Mouse (Mus musculus) CH12.LX (cell line): ENCODE measurements around the gene Dmac2.

Experiments used
- CTCF ChIP-seq, 2 experiments: IDR thresholded peaks in 1 of 2; conservative IDR thresholded peaks in 1 of 2; 2 replicates each; pipeline ENCODE4 v1.5.1; 2011 to 2012; ENCODE audit warnings: low read depth in 2 of 2, low read length in 2 of 2, improper control_type of control experiment in 1 of 2, inconsistent platforms in 1 of 2, mild to moderate bottlenecking in 1 of 2, moderate library complexity in 1 of 2
- E2F4 ChIP-seq: IDR thresholded peaks from 2 replicates; pipeline ENCODE4 v1.6.1; 2011; ENCODE audit warnings: low read depth, low read length, improper control_type of control experiment; ENCODE audit not compliant: insufficient replicate concordance
- ELF1 ChIP-seq: IDR thresholded peaks from 2 replicates; pipeline ENCODE4 v1.6.1; 2014; ENCODE audit warnings: low read depth, mild to moderate bottlenecking, inconsistent platforms, low read length, improper control_type of control experiment
- EP300 ChIP-seq: IDR thresholded peaks from 2 replicates; pipeline ENCODE4 v1.6.1; 2011; ENCODE audit warnings: low read length, improper control_type of control experiment
- ETS1 ChIP-seq: conservative IDR thresholded peaks from 2 replicates; pipeline ENCODE4 v1.6.1; 2012; ENCODE audit warnings: low read depth, mild to moderate bottlenecking, inconsistent platforms, low read length, improper control_type of control experiment, moderate library complexity
- GABPA ChIP-seq: IDR thresholded peaks from 2 replicates; pipeline ENCODE4 v1.6.1; 2012; ENCODE audit warnings: low read depth, low read length, improper control_type of control experiment, inconsistent platforms; ENCODE audit not compliant: insufficient replicate concordance
- HCFC1 ChIP-seq: IDR thresholded peaks from 2 replicates; pipeline ENCODE4 v1.6.1; 2012; ENCODE audit warnings: low read depth, mild to moderate bottlenecking, inconsistent platforms, low read length, improper control_type of control experiment
- JUND ChIP-seq: conservative IDR thresholded peaks from 2 replicates; pipeline ENCODE4 v1.6.1; 2011; ENCODE audit warnings: low read depth, low read length, improper control_type of control experiment
- KAT2A ChIP-seq: IDR thresholded peaks from 2 replicates; pipeline ENCODE4 v1.6.1; 2012; ENCODE audit warnings: low read length, improper control_type of control experiment, inconsistent platforms; ENCODE audit not compliant: insufficient replicate concordance
- MAFK ChIP-seq: IDR thresholded peaks from 2 replicates; pipeline ENCODE4 v1.6.1; 2011; ENCODE audit warnings: low read length, improper control_type of control experiment; ENCODE audit not compliant: insufficient replicate concordance
- MAX ChIP-seq: IDR thresholded peaks from 2 replicates; pipeline ENCODE4 v1.6.1; 2011; ENCODE audit warnings: low read length, improper control_type of control experiment
- POLR2A ChIP-seq: IDR thresholded peaks from 2 replicates; pipeline ENCODE4 v1.6.1; 2011; ENCODE audit warnings: low read depth, mild to moderate bottlenecking, improper control_type of control experiment, low read length
- TBP ChIP-seq: conservative IDR thresholded peaks from 2 replicates; pipeline ENCODE4 v1.6.1; 2011; ENCODE audit warnings: low read depth, low read length, improper control_type of control experiment
- ZKSCAN1 ChIP-seq: IDR thresholded peaks from 2 replicates; pipeline ENCODE4 v1.6.1; 2012; ENCODE audit warnings: low read depth, inconsistent platforms, low read length, improper control_type of control experiment, borderline replicate concordance

DNA sequence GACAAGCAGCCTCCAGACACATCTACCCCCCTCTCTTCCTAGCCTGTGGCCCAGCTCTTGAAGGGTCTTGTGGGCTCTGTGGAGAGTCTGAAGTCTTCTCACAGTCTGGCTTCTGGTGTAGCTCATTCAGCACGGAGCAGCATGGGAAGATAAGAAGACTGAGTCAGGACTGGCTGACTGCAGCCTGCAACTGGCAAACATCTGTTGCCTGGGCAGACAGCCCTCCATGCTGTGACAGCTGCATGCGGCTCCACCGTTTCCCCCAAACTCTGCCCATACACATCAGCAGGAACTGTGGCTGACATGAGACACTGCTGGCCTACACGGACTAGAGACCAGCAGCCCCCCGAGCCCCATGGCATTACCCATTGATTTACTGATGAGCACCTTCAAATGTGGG lies 5.6 kb downstream of the Dmac2 start:
- TF ChIP-seq TBP = no peak
- TF ChIP-seq E2F4 = no peak
- no peak for TF ChIP-seq MAFK
- no peak for TF ChIP-seq ZKSCAN1
- TF ChIP-seq POLR2A = no peak
- TF ChIP-seq CTCF (conservative IDR thresholded peaks at IDR 0.05 in 1 of 2, IDR thresholded peaks at IDR 0.05 in 1 of 2; ENCODE audit: low read depth in 2 of 2, low read length in 2 of 2) = no peak
- TF ChIP-seq MAX = no peak
- TF ChIP-seq ELF1 = no peak
- TF ChIP-seq EP300 = no peak
- no peak for TF ChIP-seq GABPA
- TF ChIP-seq JUND = no peak
- TF ChIP-seq HCFC1 = no peak
- TF ChIP-seq KAT2A = no peak
- no peak for TF ChIP-seq ETS1
